Mouse (Mus musculus) kidney, embryonic 16.5 days (tissue): ENCODE data around the gene Spn. TPM values are rescaled to one million over a fixed set of nuclear protein-coding genes. Genes with fewer than 3 reads are reported as not detected.
A peak's percentile ranks its signal among the peaks of the same experiment; 100 is the strongest.

ENCODE experiments used
- ATAC-seq: fragments of 200-750 bp; cut with Nextera tagmentation; 2 replicates; pipeline ENCODE4 v1.8.0; 2017; ENCODE audit warnings: moderate TSS enrichment; ENCODE audit not compliant: low FRiP score, low TSS enrichment
- H3K27ac ChIP-seq: fragments of 300-500 bp; sonication (generic); 2 replicates; pipeline ENCODE4 v1.5.1; 2014; ENCODE audit warnings: low read length
- H3K27me3 ChIP-seq: fragments of 300-500 bp; sonication (generic); 2 replicates; pipeline ENCODE4 v1.6.1; 2014; ENCODE audit warnings: low read length, control low read depth, mixed read lengths; ENCODE audit not compliant: insufficient read depth
- H3K36me3 ChIP-seq: fragments of 300-500 bp; sonication (generic); 2 replicates; pipeline ENCODE4 v1.6.1; 2014; ENCODE audit warnings: low read length, control low read depth, mixed read lengths; ENCODE audit not compliant: insufficient read depth
- H3K4me1 ChIP-seq: fragments of 300-500 bp; sonication (generic); 2 replicates; pipeline ENCODE4 v1.6.1; 2014; ENCODE audit warnings: low read length, control low read depth, mixed read lengths; ENCODE audit not compliant: insufficient read depth
- H3K4me2 ChIP-seq: fragments of 300-500 bp; sonication (generic); replicated peaks from 2 replicates; pipeline ENCODE4 v1.6.1; 2014; ENCODE audit warnings: low read depth, low read length
- H3K4me3 ChIP-seq: fragments of 300-500 bp; sonication (generic); 2 replicates; pipeline ENCODE4 v1.5.1; 2014; ENCODE audit warnings: mild to moderate bottlenecking, low read length
- H3K9ac ChIP-seq: fragments of 300-500 bp; sonication (generic); replicated peaks from 2 replicates; pipeline ENCODE4 v1.6.1; 2014; ENCODE audit warnings: low read length
- H3K9me3 ChIP-seq: fragments of 300-500 bp; sonication (generic); 2 replicates; pipeline ENCODE4 v1.6.1; 2016; ENCODE audit warnings: low read length, control low read depth
- whole genome bisulfite sequencing: fragments of 180-500 bp; shearing (Covaris S2); extraction: QIAGEN DNeasy Blood & Tissue Kit; methylation state at CpG from one replicate; pipeline ENCODE4 v1.1.7; 2014; 5-methylcytosine and 5-hydroxymethylcytosine counted together
- polyA plus RNA-seq: library from polyadenylated mRNA; unstranded; fragments of >200 nt; fragmentation: Nextera tagmentation; extraction: Ambion mirVana; gene quantifications from 2 replicates; pipeline ENCODE4 v1.2.1, GENCODE M21; 2015

Spn gene
- polyA plus RNA-seq, 1 experiment from 2014 or later: 0.32 TPM

GRCm38 (mm10) chr7:127098950-127099349 is 38.7 kb downstream of the Spn start:
- no peaks in the 10 kb centered on the region for H3K4me1 ChIP-seq
- H3K9me3 ChIP-seq: no peaks in the 10 kb centered on the region
- H3K4me3 ChIP-seq: no peak overlapping the region
- no peaks in the 10 kb centered on the region for H3K27me3 ChIP-seq
- no peak overlapping the region for H3K27ac ChIP-seq
- 86% methylated on average over 4 of the region's 4 CpGs for WGBS
- H3K9ac ChIP-seq: no peak overlapping the region
- no peak overlapping the region for H3K4me2 ChIP-seq
- H3K36me3 ChIP-seq: no peaks in the 10 kb centered on the region
- no peak for ATAC-seq

GRCm38 (mm10) chr7:127098521-127098920 is 39.1 kb downstream of the Spn start:
- WGBS: 84% methylated on average over 5 of the region's 5 CpGs
- no peaks in the 10 kb centered on the region for H3K4me1 ChIP-seq
- no peak overlapping the region for H3K9ac ChIP-seq
- no peaks in the 10 kb centered on the region for H3K27me3 ChIP-seq
- ATAC-seq: no peak
- H3K27ac ChIP-seq: no peak overlapping the region
- no peaks in the 10 kb centered on the region for H3K36me3 ChIP-seq
- no peak overlapping the region for H3K4me3 ChIP-seq
- no peaks in the 10 kb centered on the region for H3K9me3 ChIP-seq
- no peak overlapping the region for H3K4me2 ChIP-seq

- H3K36me3 ChIP-seq: no peaks in the 10 kb centered on the region
- H3K4me2 ChIP-seq: no peak overlapping the region
- no peak overlapping the region for H3K9ac ChIP-seq
- H3K27ac ChIP-seq: no peak overlapping the region
- no peaks in the 10 kb centered on the region for H3K9me3 ChIP-seq
- no peak overlapping the region for H3K4me3 ChIP-seq
- no peaks in the 10 kb centered on the region for H3K27me3 ChIP-seq
- H3K4me1 ChIP-seq: peaks cover 4% of the 10 kb centered on the region; the same call in 1 of the 2 replicates
- ATAC-seq: no peak
- 74% methylated on average over 7 of the region's 7 CpGs for WGBS
Observed at GRCm38 (mm10) chr7:127096456-127096855, 41.2 kb downstream of the Spn start.

GRCm38 (mm10) chr7:127093914-127094313 is 43.7 kb downstream of the Spn start:
- H3K9me3 ChIP-seq: no peaks in the 10 kb centered on the region
- H3K4me1 ChIP-seq: peaks cover 12% of the 10 kb centered on the region; the same call in 1 of the 2 replicates
- no peaks in the 10 kb centered on the region for H3K36me3 ChIP-seq
- no peak for ATAC-seq
- H3K9ac ChIP-seq: no peak overlapping the region
- no peak overlapping the region for H3K4me3 ChIP-seq
- WGBS: 65% methylated on average over 3 of the region's 3 CpGs
- no peaks in the 10 kb centered on the region for H3K27me3 ChIP-seq
- no peak overlapping the region for H3K27ac ChIP-seq
- H3K4me2 ChIP-seq: no peak overlapping the region

GRCm38 (mm10) chr7:127091114-127091896 is 46.3 kb downstream of the Spn start, which contains the start of gene AI467606:
TSS of gene AI467606 (plus strand) at chr7:127091359.
- Histone ChIP-seq H3K27me3 (no peaks in the 10 kb centered on the region), H3K27ac (peak within 1 kb of the TSS; percentile 70; the same call in 1 of the 2 replicates), H3K4me3 (peak within 1 kb of the TSS; percentile 23), H3K4me2 (peak within 1 kb of the TSS; percentile 40), H3K36me3 (no peaks in the 10 kb centered on the region), H3K9ac (peak within 1 kb of the TSS; percentile 36), H3K4me1 (peaks cover 15% of the 10 kb centered on the region; the same call in 1 of the 2 replicates), H3K9me3 (no peaks in the 10 kb centered on the region)
- 58% methylated on average over 16 of the region's 16 CpGs for WGBS
- peak; percentile 76 for ATAC-seq

GRCm38 (mm10) chr7:127090154-127091113 is 47.2 kb downstream of the Spn start:
- no peak overlapping the region for H3K4me2 ChIP-seq
- 0 out of 2 replicates have a peak, but pooled peaks have one; percentile 17 for ATAC-seq

GRCm38 (mm10) chr7:127088901-127089845 is 48.5 kb downstream of the Spn start:
- H3K4me1 ChIP-seq: peaks cover 15% of the 10 kb centered on the region; the same call in 1 of the 2 replicates
- H3K4me2 ChIP-seq: peak overlapping the region; percentile 44
- no peak overlapping the region for H3K27ac ChIP-seq
- H3K36me3 ChIP-seq: no peaks in the 10 kb centered on the region
- WGBS: 24% methylated on average over 27 of the region's 27 CpGs
- H3K9ac ChIP-seq: peak overlapping the region; percentile 51
- no peak for ATAC-seq
- no peaks in the 10 kb centered on the region for H3K27me3 ChIP-seq
- peak overlapping the region; percentile 21; the same call in 1 of the 2 replicates for H3K4me3 ChIP-seq
- no peaks in the 10 kb centered on the region for H3K9me3 ChIP-seq

More at GRCm38 (mm10) chr7:127090154-127091113, 47.2 kb downstream of the Spn start:
- no peak overlapping the region for H3K9ac ChIP-seq
- no peaks in the 10 kb centered on the region for H3K36me3 ChIP-seq
- no peak overlapping the region for H3K4me3 ChIP-seq
- no peaks in the 10 kb centered on the region for H3K9me3 ChIP-seq
- H3K4me1 ChIP-seq: peaks cover 15% of the 10 kb centered on the region; the same call in 1 of the 2 replicates
- no peaks in the 10 kb centered on the region for H3K27me3 ChIP-seq
- 83% methylated on average over 20 of the region's 20 CpGs for WGBS
- no peak overlapping the region for H3K27ac ChIP-seq

- no peak overlapping the region for H3K27ac ChIP-seq
- H3K36me3 ChIP-seq: no peaks in the 10 kb centered on the region
- no peak overlapping the region for H3K4me3 ChIP-seq
- no peak overlapping the region for H3K9ac ChIP-seq
- H3K4me2 ChIP-seq: no peak overlapping the region
- no peaks in the 10 kb centered on the region for H3K9me3 ChIP-seq
- no peaks in the 10 kb centered on the region for H3K27me3 ChIP-seq
- no peak for ATAC-seq
- 85% methylated on average over 3 of the region's 3 CpGs for WGBS
- peaks cover 15% of the 10 kb centered on the region; the same call in 1 of the 2 replicates for H3K4me1 ChIP-seq
Observed at GRCm38 (mm10) chr7:127088083-127088482, 49.5 kb downstream of the Spn start.
